Mouse (Mus musculus) hindbrain, embryonic 11.5 days (tissue): ENCODE results near the gene Sirt7. TPM values are rescaled to one million over a fixed set of nuclear protein-coding genes. Genes with fewer than 3 reads are reported as not detected.

Experiments used
- ATAC-seq: fragments of 200-750 bp; cut with Nextera tagmentation; 2 replicates; pipeline ENCODE4 v1.8.0; 2017; ENCODE audit warnings: mild to moderate bottlenecking, moderate TSS enrichment, moderate library complexity; ENCODE audit not compliant: low FRiP score
- DNase-seq: peaks from one replicate; pipeline ENCODE4 v3.0.0-alpha.2; 2015; ENCODE audit warnings: low spot score
- H3K27ac ChIP-seq: fragments of 300-500 bp; sonication (generic); 2 replicates; pipeline ENCODE4 v1.5.1; 2014; ENCODE audit warnings: mild to moderate bottlenecking, low read depth, low read length
- H3K27me3 ChIP-seq: fragments of 300-500 bp; sonication (generic); 2 replicates; pipeline ENCODE4 v1.6.1; 2014; ENCODE audit warnings: mild to moderate bottlenecking, low read length, moderate library complexity, mixed read lengths; ENCODE audit not compliant: control insufficient read depth, insufficient read depth
- H3K36me3 ChIP-seq: fragments of 300-500 bp; sonication (generic); 2 replicates; pipeline ENCODE4 v1.6.1; 2014; ENCODE audit warnings: mild to moderate bottlenecking, low read length, moderate library complexity, mixed read lengths; ENCODE audit not compliant: control insufficient read depth, insufficient read depth
- H3K4me1 ChIP-seq: fragments of 300-500 bp; sonication (generic); replicated peaks from 2 replicates; pipeline ENCODE4 v1.6.1; 2014; ENCODE audit warnings: low read length, mixed read lengths; ENCODE audit not compliant: control insufficient read depth, insufficient read depth
- H3K4me2 ChIP-seq: fragments of 300-500 bp; sonication (generic); replicated peaks from 2 replicates; pipeline ENCODE4 v1.6.1; 2014; ENCODE audit warnings: mild to moderate bottlenecking, low read depth, low read length
- H3K4me3 ChIP-seq: fragments of 300-500 bp; sonication (generic); 2 replicates; pipeline ENCODE4 v1.5.1; 2014; ENCODE audit warnings: low read depth, low read length
- H3K9ac ChIP-seq: fragments of 300-500 bp; sonication (generic); 2 replicates; pipeline ENCODE4 v1.6.1; 2014; ENCODE audit warnings: low read depth, low read length
- H3K9me3 ChIP-seq: fragments of 300-500 bp; sonication (generic); 2 replicates; pipeline ENCODE4 v1.6.1; 2016; ENCODE audit warnings: low read length; ENCODE audit not compliant: control insufficient read depth
- WGBS: fragments of 180-500 bp; shearing (Covaris S2); extraction: QIAGEN DNeasy Blood & Tissue Kit; methylation state at CpG from one replicate; pipeline ENCODE4 v1.1.7; 2014; 5-methylcytosine and 5-hydroxymethylcytosine counted together
- polyA plus RNA-seq: library from polyadenylated mRNA; unstranded; fragments of >200 nt; fragmentation: Nextera tagmentation; extraction: Ambion mirVana; gene quantifications from 2 replicates; pipeline ENCODE4 v1.2.1, GENCODE M21; 2014

The Sirt7 gene
- polyA plus RNA-seq, 1 experiment from 2014 or later: 36.6 TPM

DNA sequence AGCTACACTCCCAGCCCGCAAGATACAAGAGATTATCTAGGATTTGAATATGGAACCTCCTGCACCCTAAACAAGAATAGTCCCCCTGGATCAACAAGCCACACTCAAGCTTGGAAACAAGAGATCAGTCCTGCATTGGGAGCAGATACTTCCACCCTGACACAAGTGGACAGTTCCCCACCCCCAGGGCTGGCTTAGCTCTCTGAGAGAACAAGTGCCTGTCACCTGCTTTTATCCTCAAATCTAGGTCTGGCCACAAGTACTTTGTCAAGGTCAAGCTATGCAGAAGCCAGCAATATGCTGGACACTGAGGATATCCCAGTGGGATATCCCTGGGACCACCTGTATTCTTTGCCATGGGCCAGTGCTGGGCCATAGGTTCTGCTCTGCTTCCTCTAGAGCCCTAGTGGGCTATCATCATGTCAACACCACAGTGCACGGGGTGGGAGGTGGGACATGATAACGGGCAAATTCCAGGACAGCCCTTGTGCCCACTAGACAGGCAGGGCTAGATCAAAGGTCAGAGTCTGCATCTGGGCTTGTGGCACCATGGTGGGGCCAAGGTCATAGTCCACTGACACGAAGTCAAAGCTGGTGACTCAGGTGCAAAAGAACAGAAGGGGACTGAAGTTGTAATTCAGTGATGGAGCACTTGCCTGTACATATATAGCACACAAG, 8.3 kb downstream of the Sirt7 start:
- Histone ChIP-seq H3K9me3 (no peaks in the 10 kb centered on the region), H3K36me3 (peaks cover 11% of the 10 kb centered on the region; the same call in 1 of the 2 replicates), H3K4me1 (peaks cover 4% of the 10 kb centered on the region; the same call in 1 of the 2 replicates), H3K27ac (no peak overlapping the region), H3K27me3 (no peaks in the 10 kb centered on the region), H3K9ac (peak overlapping the region; percentile 80), H3K4me3 (peak overlapping the region; percentile 75), H3K4me2 (peak overlapping the region; percentile 84)
- 52% methylated on average over 4 of the region's 4 CpGs for WGBS
- DNase-seq (no peak), ATAC-seq (no peak)

DNA sequence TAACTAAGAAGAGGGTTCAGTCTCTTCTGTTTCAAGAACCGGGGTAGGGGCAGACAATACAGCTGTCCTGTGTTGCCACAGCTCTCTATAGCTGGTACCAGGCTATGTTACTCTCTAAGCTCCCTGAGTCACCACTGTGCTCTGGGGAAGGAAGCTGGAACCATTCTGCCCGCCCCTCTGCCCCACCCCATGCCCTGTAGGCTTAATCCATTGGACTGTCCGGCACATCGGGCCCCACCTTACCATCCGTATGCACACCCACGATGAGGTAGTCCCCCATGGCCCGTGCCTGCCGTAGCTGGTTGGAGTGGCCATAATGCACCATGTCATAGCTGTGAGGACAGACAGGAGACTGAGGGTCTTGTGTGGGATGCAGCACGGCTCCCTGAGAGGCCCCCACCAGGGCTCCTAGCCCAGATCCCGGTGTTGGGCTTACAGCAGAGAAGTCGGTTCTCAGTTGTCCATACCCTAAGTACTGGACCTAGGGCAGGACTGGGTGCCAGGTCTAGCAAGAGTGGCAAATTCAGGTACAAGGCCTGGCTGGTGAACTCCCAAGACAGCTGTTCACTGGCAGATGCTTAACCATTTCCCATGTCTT, 9.3 kb downstream of the Sirt7 start:
- no peaks in the 10 kb centered on the region for H3K27me3 ChIP-seq
- no peak overlapping the region for H3K4me3 ChIP-seq
- WGBS: 91% methylated on average over 11 of the region's 11 CpGs
- H3K4me2 ChIP-seq: no peak overlapping the region
- H3K9me3 ChIP-seq: no peaks in the 10 kb centered on the region
- DNase-seq (no peak), ATAC-seq (no peak)
- H3K36me3 ChIP-seq: peaks cover 16% of the 10 kb centered on the region
- H3K9ac ChIP-seq: no peak overlapping the region
- H3K27ac ChIP-seq: no peak overlapping the region
- peaks cover 4% of the 10 kb centered on the region; the same call in 1 of the 2 replicates for H3K4me1 ChIP-seq

GRCm38 (mm10) chr11:120615167-120615566, 9.9 kb downstream of the Sirt7 start:
- H3K36me3 ChIP-seq: peaks cover 11% of the 10 kb centered on the region
- ATAC-seq (no peak), DNase-seq (no peak)
- H3K9ac ChIP-seq: no peak overlapping the region
- H3K27me3 ChIP-seq: no peaks in the 10 kb centered on the region
- H3K4me2 ChIP-seq: no peak overlapping the region
- WGBS: 94% methylated on average over 6 of the region's 6 CpGs
- H3K27ac ChIP-seq: no peak overlapping the region
- no peaks in the 10 kb centered on the region for H3K9me3 ChIP-seq
- no peak overlapping the region for H3K4me3 ChIP-seq
- peaks cover 4% of the 10 kb centered on the region; the same call in 1 of the 2 replicates for H3K4me1 ChIP-seq

GRCm38 (mm10) chr11:120613976-120614375, 11.1 kb downstream of the Sirt7 start:
- H3K36me3 ChIP-seq: peaks cover 10% of the 10 kb centered on the region; the same call in 1 of the 2 replicates
- H3K9ac ChIP-seq: no peak overlapping the region
- H3K4me2 ChIP-seq: no peak overlapping the region
- 82% methylated on average over 8 of the region's 8 CpGs for WGBS
- no peak overlapping the region for H3K27ac ChIP-seq
- DNase-seq: no peak
- H3K27me3 ChIP-seq: peaks cover 4% of the 10 kb centered on the region; the same call in 1 of the 2 replicates
- peaks cover 6% of the 10 kb centered on the region; the same call in 1 of the 2 replicates for H3K4me1 ChIP-seq
- no peak for ATAC-seq
- no peak overlapping the region for H3K4me3 ChIP-seq
- no peaks in the 10 kb centered on the region for H3K9me3 ChIP-seq

DNA sequence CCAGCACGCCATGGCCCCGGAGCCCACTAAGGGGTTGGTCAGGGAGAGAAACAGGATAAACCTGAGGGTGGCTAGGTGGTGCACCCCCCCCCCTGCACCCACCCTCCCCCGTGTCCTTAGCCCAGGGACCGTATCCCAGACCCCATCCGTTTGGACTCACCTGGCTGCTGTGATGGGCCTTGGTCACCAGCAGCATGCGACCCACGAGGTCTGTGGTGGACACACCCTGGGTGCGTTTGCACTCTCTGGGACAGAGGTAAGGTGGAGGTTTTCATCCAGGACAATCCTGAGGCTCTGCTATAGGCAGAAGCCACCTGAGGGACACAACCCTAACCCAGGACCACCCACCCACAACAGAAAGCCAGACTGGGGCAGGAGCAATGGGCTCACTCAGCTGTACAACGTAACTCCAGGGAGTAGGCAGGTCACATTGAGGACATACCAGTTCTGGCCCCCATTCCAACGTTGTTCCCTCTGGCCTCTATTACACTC, 11.5 kb downstream of the Sirt7 start:
- DNase-seq: no peak
- Histone ChIP-seq H3K36me3 (peaks cover 10% of the 10 kb centered on the region; the same call in 1 of the 2 replicates), H3K4me2 (no peak overlapping the region), H3K4me1 (peaks cover 8% of the 10 kb centered on the region; the same call in 1 of the 2 replicates), H3K27ac (no peak overlapping the region), H3K9ac (no peak overlapping the region), H3K9me3 (no peaks in the 10 kb centered on the region), H3K4me3 (no peak overlapping the region), H3K27me3 (peaks cover 5% of the 10 kb centered on the region; the same call in 1 of the 2 replicates)
- ATAC-seq: no peak
- 92% methylated on average over 10 of the region's 10 CpGs for WGBS

- Histone ChIP-seq H3K4me3 (no peak overlapping the region; the same call in 1 of the 2 replicates), H3K27ac (no peak overlapping the region), H3K9ac (no peak overlapping the region), H3K9me3 (no peaks in the 10 kb centered on the region), H3K27me3 (peaks cover 10% of the 10 kb centered on the region; the same call in 1 of the 2 replicates), H3K4me2 (no peak overlapping the region), H3K4me1 (peaks cover 12% of the 10 kb centered on the region; the same call in 1 of the 2 replicates), H3K36me3 (peaks cover 7% of the 10 kb centered on the region; the same call in 1 of the 2 replicates)
- WGBS: 31% methylated on average over 6 of the region's 6 CpGs
- ATAC-seq: no peak
- DNase-seq: peak; percentile 80
Measured at GRCm38 (mm10) chr11:120612763-120613162, 12.3 kb downstream of the Sirt7 start.

DNA sequence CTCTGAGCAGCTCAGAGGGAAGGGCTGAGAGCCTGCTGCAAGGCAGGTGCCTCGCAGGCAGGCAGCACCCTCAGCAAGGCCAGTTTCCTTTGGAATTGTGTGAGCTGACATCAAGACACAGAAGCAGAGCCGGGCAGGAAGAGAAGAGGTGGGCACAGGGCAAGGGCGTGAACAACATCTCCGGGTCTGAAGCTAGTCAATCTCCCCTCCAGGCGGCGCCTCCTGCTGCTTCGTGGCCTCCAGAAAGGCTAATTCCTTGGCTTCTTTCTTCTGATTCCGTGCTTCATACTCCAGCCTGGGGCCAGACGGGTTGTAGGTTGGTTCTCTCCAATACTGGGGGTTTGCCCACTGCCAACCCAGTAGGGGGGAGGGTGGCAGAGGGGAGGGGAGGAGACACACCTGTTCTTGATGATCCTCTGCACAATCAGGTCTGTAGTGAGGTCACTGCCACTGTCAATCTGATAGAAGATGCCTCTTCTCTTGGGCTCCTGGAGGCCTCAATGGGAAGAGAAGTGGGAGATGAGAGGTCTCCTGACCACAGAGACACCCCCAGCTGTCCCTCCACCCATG, 14.5 kb downstream of the Sirt7 start:
- WGBS: 78% methylated on average over 9 of the region's 9 CpGs
- DNase-seq (no peak), ATAC-seq (no peak)
- Histone ChIP-seq H3K36me3 (peaks cover 7% of the 10 kb centered on the region; the same call in 1 of the 2 replicates), H3K4me3 (no peak overlapping the region), H3K27me3 (peaks cover 13% of the 10 kb centered on the region; the same call in 1 of the 2 replicates), H3K27ac (no peak overlapping the region), H3K9ac (no peak overlapping the region), H3K9me3 (no peaks in the 10 kb centered on the region), H3K4me1 (peaks cover 7% of the 10 kb centered on the region; the same call in 1 of the 2 replicates), H3K4me2 (no peak overlapping the region)

GRCm38 (mm10) chr11:120609250-120609649, 15.8 kb downstream of the Sirt7 start:
- no peak for ATAC-seq

More at GRCm38 (mm10) chr11:120609250-120609649, 15.8 kb downstream of the Sirt7 start:
- 45% methylated on average over 8 of the region's 8 CpGs for WGBS
- Histone ChIP-seq H3K36me3 (peaks cover 7% of the 10 kb centered on the region; the same call in 1 of the 2 replicates), H3K4me1 (peaks cover 7% of the 10 kb centered on the region; the same call in 1 of the 2 replicates), H3K9ac (no peak overlapping the region), H3K27ac (no peak overlapping the region), H3K4me2 (no peak overlapping the region), H3K9me3 (no peaks in the 10 kb centered on the region), H3K4me3 (no peak overlapping the region), H3K27me3 (peaks cover 13% of the 10 kb centered on the region; the same call in 1 of the 2 replicates)
- DNase-seq: no peak
